Mouse (Mus musculus) midbrain, embryonic 14.5 days (tissue): ENCODE results near the gene Ttc28. TPM values are rescaled to one million over a fixed set of nuclear protein-coding genes. Genes with fewer than 3 reads are reported as not detected.
"Not testable (repeated sequence)": the region's sequence is repeated elsewhere in the genome, so short reads cannot be mapped to it uniquely, and the experiment has no call there.

Experiments used
- ATAC-seq: fragments of 200-750 bp; cut with Nextera tagmentation; 2 replicates; pipeline ENCODE4 v1.8.0; 2017; ENCODE audit warnings: moderate number of reproducible peaks, moderate library complexity; ENCODE audit not compliant: low FRiP score, low TSS enrichment
- DNase-seq: peaks from one replicate; pipeline ENCODE4 v3.0.0-alpha.2; 2015
- H3K27ac ChIP-seq: fragments of 300-500 bp; sonication (generic); replicated peaks from 2 replicates; pipeline ENCODE4 v1.5.1; 2014; ENCODE audit warnings: mild to moderate bottlenecking, low read depth, low read length, moderate library complexity
- H3K27me3 ChIP-seq: fragments of 300-500 bp; sonication (generic); 2 replicates; pipeline ENCODE4 v1.6.1; 2014; ENCODE audit warnings: low read length, control low read depth, mixed read lengths; ENCODE audit not compliant: control insufficient read depth, insufficient read depth
- H3K36me3 ChIP-seq: fragments of 300-500 bp; sonication (generic); 2 replicates; pipeline ENCODE4 v1.6.1; 2014; ENCODE audit warnings: low read length, control low read depth; ENCODE audit not compliant: control insufficient read depth, insufficient read depth
- H3K4me1 ChIP-seq: fragments of 300-500 bp; sonication (generic); 2 replicates; pipeline ENCODE4 v1.6.1; 2014; ENCODE audit warnings: mild to moderate bottlenecking, antibody characterized with exemption, low read length, control low read depth; ENCODE audit not compliant: control insufficient read depth, insufficient read depth
- H3K4me2 ChIP-seq: fragments of 300-500 bp; sonication (generic); 2 replicates; pipeline ENCODE4 v1.6.1; 2014; ENCODE audit warnings: mild to moderate bottlenecking, low read length, moderate library complexity
- H3K4me3 ChIP-seq: fragments of 300-500 bp; sonication (generic); replicated peaks from 2 replicates; pipeline ENCODE4 v1.5.1; 2014; ENCODE audit warnings: low read depth, low read length
- H3K9ac ChIP-seq: fragments of 300-500 bp; sonication (generic); replicated peaks from 2 replicates; pipeline ENCODE4 v1.6.1; 2014; ENCODE audit warnings: mild to moderate bottlenecking, low read length, moderate library complexity
- H3K9me3 ChIP-seq: fragments of 300-500 bp; sonication (generic); 2 replicates; pipeline ENCODE4 v1.6.1; 2016; ENCODE audit warnings: low read length, control low read depth, mixed read lengths; ENCODE audit not compliant: control insufficient read depth
- WGBS: fragments of 180-500 bp; shearing (Covaris S2); extraction: QIAGEN DNeasy Blood & Tissue Kit; methylation state at CpG from one replicate; pipeline ENCODE4 v1.1.7; 2014; 5-methylcytosine and 5-hydroxymethylcytosine counted together
- polyA plus RNA-seq: library from polyadenylated mRNA; unstranded; fragments of >200 nt; fragmentation: Nextera tagmentation; extraction: Ambion mirVana; gene quantifications from 2 replicates; pipeline ENCODE4 v1.2.1, GENCODE M21; 2014

Gene Ttc28
- 29.9 and 30.9 TPM in 2 replicates for polyA plus RNA-seq

DNA sequence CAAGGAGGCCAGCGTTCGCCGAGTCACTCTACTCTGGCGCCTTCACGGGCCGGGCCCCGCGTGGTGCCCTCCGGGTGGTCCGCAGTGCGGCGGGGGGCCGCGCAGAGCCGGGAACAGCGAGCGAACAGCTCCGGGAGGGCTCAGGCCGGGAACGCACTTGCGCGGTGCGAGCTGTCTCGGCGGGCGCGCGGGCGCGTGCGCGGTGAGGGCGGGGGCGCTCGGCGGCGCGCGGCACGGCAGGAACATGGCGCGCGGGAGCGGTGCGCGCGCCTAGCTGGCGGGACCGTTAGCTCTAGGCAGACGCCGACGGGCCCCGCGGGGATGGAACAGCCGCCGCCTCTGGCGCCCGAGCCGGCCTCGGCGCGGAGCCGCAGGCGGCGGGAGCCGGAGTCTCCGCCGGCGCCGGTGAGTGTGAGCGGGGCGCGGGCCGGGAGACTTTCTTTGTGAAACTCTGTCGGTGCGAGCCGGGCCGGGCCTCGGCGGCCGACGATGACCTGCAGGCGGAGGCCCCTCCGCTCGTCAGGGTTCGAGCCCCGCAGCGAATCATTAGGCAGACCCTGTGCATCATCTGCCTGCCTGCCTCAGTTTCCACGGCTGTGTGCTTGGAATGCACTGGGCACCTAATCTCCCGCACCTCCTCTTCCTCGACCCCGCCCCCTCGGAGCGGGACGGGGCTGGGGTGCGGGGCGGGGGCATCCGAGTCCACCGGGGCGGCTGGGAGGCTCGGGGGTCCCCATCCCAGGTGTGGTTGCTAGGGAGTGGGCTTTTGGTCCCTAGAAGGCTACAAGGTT lies at the start of gene Ttc28:
TSS of gene Ttc28 (plus strand) at position 220 of the 791 bp plus-strand sequence.
- ATAC-seq (peak; percentile 91), DNase-seq (peak; percentile 96)
- Histone ChIP-seq H3K36me3 (no peaks in the 10 kb centered on the region), H3K27ac (peak within 1 kb of the TSS; percentile 82), H3K4me1 (peaks cover 12% of the 10 kb centered on the region; the same call in 1 of the 2 replicates), H3K27me3 (no peaks in the 10 kb centered on the region), H3K4me2 (peak within 1 kb of the TSS; percentile 80), H3K9me3 (no peaks in the 10 kb centered on the region), H3K9ac (peak within 1 kb of the TSS; percentile 90), H3K4me3 (peak within 1 kb of the TSS; percentile 82)
- WGBS, result under 1% methylated on average over 98 of the region's 101 CpGs

GRCm38 (mm10) chr5:110831036-110831720 lies 48.4 kb upstream of the Ttc28 start:
- no peak for DNase-seq
- no peak overlapping the region for H3K4me3 ChIP-seq
- 89% methylated on average over 5 of the region's 5 CpGs for WGBS
- H3K27me3 ChIP-seq, result no peaks in the 10 kb centered on the region
- H3K9ac ChIP-seq, result no peak overlapping the region
- no peak overlapping the region for H3K27ac ChIP-seq
- H3K9me3 ChIP-seq, result no peaks in the 10 kb centered on the region
- no peaks in the 10 kb centered on the region for H3K36me3 ChIP-seq
- ATAC-seq, result no peak
- no peak overlapping the region for H3K4me2 ChIP-seq
- no peaks in the 10 kb centered on the region for H3K4me1 ChIP-seq

GRCm38 (mm10) chr5:110835959-110836358 lies 43.6 kb upstream of the Ttc28 start:
- Histone ChIP-seq H3K9ac (peak overlapping the region; percentile 6; the same call in 1 of the 2 replicates), H3K27me3 (no peaks in the 10 kb centered on the region), H3K4me1 (peaks cover 4% of the 10 kb centered on the region; the same call in 1 of the 2 replicates), H3K4me2 (no peak overlapping the region), H3K27ac (no peak overlapping the region), H3K9me3 (no peaks in the 10 kb centered on the region), H3K4me3 (no peak overlapping the region), H3K36me3 (no peaks in the 10 kb centered on the region)
- WGBS, result 34% methylated on average over 3 of the region's 3 CpGs
- ATAC-seq, result no peak
- peak; percentile 73 for DNase-seq

GRCm38 (mm10) chr5:110838016-110838415 lies 41.6 kb upstream of the Ttc28 start:
- not testable (repeated sequence) for H3K4me2 ChIP-seq, DNase-seq, ATAC-seq, H3K9me3 ChIP-seq, H3K36me3 ChIP-seq, H3K9ac ChIP-seq, H3K27ac ChIP-seq, H3K27me3 ChIP-seq, H3K4me3 ChIP-seq, H3K4me1 ChIP-seq
- WGBS, result 90% methylated on average over 5 of the region's 5 CpGs

DNA sequence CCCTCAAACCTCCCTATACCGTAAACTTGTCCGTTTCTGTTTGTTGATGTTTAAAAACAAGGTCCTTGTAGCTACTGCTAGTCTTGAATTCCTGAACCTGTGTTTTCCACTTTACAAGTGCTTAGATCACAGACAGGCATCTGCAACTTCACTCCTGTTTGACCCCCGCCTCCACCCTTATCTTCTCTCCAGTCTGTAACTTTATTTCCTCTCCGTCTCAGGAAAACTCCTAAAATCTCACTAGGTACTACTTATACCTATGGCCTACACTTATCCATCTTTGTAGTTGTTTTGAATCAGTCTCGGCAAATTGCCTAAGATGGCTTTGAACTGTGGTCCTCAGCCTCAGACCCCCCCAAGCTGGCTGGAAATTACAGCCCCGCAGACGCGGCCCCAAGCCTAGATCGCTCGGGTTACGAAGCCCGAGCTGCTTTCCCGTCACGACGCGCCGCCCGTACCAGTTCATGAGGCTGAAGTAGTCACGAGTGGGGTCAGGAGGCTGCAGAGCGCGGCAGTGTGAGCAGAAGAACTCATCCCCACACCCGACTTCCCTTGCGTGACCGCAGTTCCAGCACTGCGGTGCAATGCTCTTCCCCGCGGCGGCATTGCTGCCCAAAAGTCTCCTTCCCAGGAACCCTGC lies 40.4 kb upstream of the Ttc28 start:
- Histone ChIP-seq H3K36me3 (no peaks in the 10 kb centered on the region), H3K4me3 (peak overlapping the region; percentile 71), H3K9me3 (no peaks in the 10 kb centered on the region), H3K9ac (peak overlapping the region; percentile 65), H3K27me3 (no peaks in the 10 kb centered on the region), H3K4me1 (peaks cover 4% of the 10 kb centered on the region; the same call in 1 of the 2 replicates), H3K4me2 (peak overlapping the region; percentile 71), H3K27ac (peak overlapping the region; percentile 72)
- WGBS, result 9% methylated on average over 28 of the region's 28 CpGs
- no peak; the same call in 1 of the 2 replicates for ATAC-seq
- DNase-seq, result no peak

- Histone ChIP-seq H3K4me1 (peaks cover 4% of the 10 kb centered on the region; the same call in 1 of the 2 replicates), H3K36me3 (no peaks in the 10 kb centered on the region), H3K4me2 (peak within 1 kb of the TSS; percentile 71), H3K27me3 (no peaks in the 10 kb centered on the region), H3K4me3 (peak within 1 kb of the TSS; percentile 71), H3K9ac (peak within 1 kb of the TSS; percentile 65), H3K27ac (peak within 1 kb of the TSS; percentile 72), H3K9me3 (no peaks in the 10 kb centered on the region)
- DNase-seq, result peak; percentile 98
- under 1% methylated on average over 41 of the region's 41 CpGs for WGBS
- peak; percentile 97 for ATAC-seq
Observed at GRCm38 (mm10) chr5:110839678-110840365, 39.8 kb upstream of the Ttc28 start, which contains the start of the genes Hscb and Chek2. Gene Hscb (minus strand): TSS chr5:110839777. Gene Chek2 (plus strand): TSS chr5:110839979.

DNA sequence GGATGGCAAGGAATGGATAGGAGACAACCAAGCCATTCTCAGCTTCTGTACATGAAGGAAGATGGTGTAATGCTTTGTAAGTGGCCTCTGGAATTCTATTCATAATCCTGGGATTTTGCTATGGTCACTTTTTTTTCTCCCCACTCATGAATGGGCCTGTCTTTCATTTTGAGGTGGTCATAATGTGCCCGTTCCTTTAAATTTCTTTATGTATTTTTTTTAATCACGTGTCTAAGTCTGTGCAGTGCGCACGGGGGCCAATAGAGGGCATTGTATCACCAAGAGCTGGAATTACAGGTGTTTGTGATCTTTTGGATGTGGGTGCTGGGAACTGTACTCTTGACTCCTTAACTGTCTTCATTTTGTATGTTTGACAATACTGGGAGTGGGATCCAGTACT lies 39.1 kb upstream of the Ttc28 start:
- H3K4me3 ChIP-seq, result peak overlapping the region; percentile 71
- H3K9ac ChIP-seq, result no peak overlapping the region
- WGBS, result 4% methylated on average over 4 of the region's 4 CpGs
- H3K4me2 ChIP-seq, result peak overlapping the region; percentile 66
- H3K27me3 ChIP-seq, result no peaks in the 10 kb centered on the region
- H3K4me1 ChIP-seq, result peaks cover 4% of the 10 kb centered on the region; the same call in 1 of the 2 replicates
- H3K36me3 ChIP-seq, result no peaks in the 10 kb centered on the region
- no peaks in the 10 kb centered on the region for H3K9me3 ChIP-seq
- peak; percentile 18 for DNase-seq
- no peak for ATAC-seq
- no peak overlapping the region for H3K27ac ChIP-seq
